Mouse (Mus musculus): ENCODE measurements at regions not wholly inside any gene's neighbourhood (a gene's known extent, or its start where the extent isn't known, plus 50 kb on each side); places are given as distances from the start of the nearest gene placed in this dataset.

DNA sequence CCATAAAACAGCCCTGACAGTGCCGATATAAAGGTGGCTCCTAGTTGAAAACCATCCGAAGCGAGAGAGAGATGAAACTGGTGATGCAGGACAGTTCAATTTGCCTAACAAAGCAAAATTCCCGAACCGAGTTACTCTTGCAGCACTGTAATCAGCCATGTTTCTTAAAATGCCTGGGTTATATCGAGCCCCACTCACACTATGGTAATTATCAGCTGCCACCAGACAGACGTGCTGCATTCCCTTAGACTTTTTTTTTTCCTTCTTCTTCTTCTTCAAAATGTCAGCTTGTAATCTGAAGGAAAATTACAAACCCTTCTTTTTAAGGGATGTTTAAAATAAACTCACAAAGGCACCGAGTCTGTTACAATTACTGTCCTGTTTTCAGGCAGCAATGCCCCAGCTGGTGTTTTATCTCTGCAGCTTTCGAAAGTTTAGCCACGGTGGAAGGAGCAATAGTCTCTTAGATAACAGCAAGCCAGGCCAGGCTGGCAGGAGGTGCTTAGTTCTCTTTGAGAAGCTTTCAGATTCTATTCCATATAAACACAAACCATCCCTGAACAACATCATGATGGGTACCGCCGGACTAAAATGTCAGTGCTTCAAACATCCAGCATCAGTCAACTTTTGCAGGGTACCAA, 289.4 kb upstream of the Atp2b1 start:
- H3K9me3 ChIP-seq (ENCODE audit: control insufficient read depth, low read length) = no peaks in the 10 kb centered on the region
- no peaks in the 10 kb centered on the region for H3K4me1 ChIP-seq (replicated peaks; ENCODE audit: control insufficient read depth, insufficient read depth)
- DNase-seq (ENCODE audit: low spot score) (no peak), ATAC-seq (ENCODE audit: low FRiP score, low TSS enrichment) (no peak)
- H3K4me2 ChIP-seq (replicated peaks; ENCODE audit: low read depth) = no peak overlapping the region
- H3K27me3 ChIP-seq (ENCODE audit: control insufficient read depth, insufficient read depth, low read length) = no peaks in the 10 kb centered on the region
- H3K4me3 ChIP-seq (ENCODE audit: low read depth, low read length) = no peak overlapping the region
- 42% methylated on average over 12 of the region's 12 CpGs for WGBS
- no peak for TF ChIP-seq CTCF (IDR thresholded peaks at IDR 0.05; ENCODE audit: low read depth)
- no peak for TF ChIP-seq EP300 (optimal IDR thresholded peaks at IDR 0.05)
- H3K27ac ChIP-seq (replicated peaks) = no peak overlapping the region
- no peaks in the 10 kb centered on the region for H3K36me3 ChIP-seq (ENCODE audit: control insufficient read depth, insufficient read depth, low read length)
- H3K9ac ChIP-seq (ENCODE audit: low read length) = no peak overlapping the region

DNA sequence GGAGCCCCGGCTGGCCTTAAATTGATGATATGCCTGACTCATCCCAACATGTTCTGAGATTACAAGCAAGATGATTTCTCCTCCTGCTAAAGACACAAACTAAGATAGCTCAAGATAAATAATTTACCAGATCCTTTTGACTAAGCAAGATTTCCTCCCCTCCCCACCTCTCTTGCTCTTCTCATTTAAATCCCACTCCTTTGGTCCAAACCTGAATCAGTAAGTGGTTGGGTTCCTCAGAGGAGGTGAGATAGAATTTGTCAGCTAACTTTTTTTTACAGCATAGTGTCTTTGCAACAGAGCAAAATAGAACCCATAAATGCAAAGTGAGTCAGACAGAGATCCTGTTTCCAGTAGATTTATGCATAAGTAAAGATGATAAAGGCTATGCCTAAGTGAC, 286.0 kb upstream of the Atp2b1 start:
- Histone ChIP-seq H3K4me1 (replicated peaks; ENCODE audit: control insufficient read depth, insufficient read depth) (no peaks in the 10 kb centered on the region), H3K9me3 (ENCODE audit: control insufficient read depth, low read length) (no peaks in the 10 kb centered on the region), H3K27ac (replicated peaks) (no peak overlapping the region), H3K9ac (ENCODE audit: low read length) (no peak overlapping the region), H3K4me2 (replicated peaks; ENCODE audit: low read depth) (no peak overlapping the region), H3K36me3 (ENCODE audit: control insufficient read depth, insufficient read depth, low read length) (no peaks in the 10 kb centered on the region), H3K4me3 (ENCODE audit: low read depth, low read length) (no peak overlapping the region), H3K27me3 (ENCODE audit: control insufficient read depth, insufficient read depth, low read length) (no peaks in the 10 kb centered on the region)
- TF ChIP-seq CTCF (IDR thresholded peaks at IDR 0.05; ENCODE audit: low read depth) (no peak), EP300 (optimal IDR thresholded peaks at IDR 0.05) (no peak)
- DNase-seq (ENCODE audit: low spot score) (no peak), ATAC-seq (ENCODE audit: low FRiP score, low TSS enrichment) (no peak)
- 83% methylated on average over 1 of the region's 1 CpGs for WGBS

DNA sequence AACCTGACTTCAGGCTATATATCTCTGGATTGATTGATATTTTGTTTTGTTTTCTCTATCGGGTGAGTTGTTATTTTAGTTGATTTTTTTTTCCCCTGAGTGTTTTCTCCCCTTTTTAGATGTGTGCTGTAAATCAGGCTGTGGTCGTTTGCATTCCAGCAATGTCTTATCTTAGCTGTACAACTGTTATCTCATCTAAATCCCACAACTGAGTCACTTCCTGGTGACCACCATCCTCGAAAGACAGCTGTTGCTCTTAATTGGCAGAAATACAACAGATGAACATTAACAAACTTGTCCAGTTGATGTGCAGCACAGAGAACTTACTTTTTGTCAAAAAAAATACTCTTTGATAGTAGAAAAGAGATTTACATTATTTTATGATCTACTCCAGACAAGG, 285.0 kb upstream of the Atp2b1 start:
- Histone ChIP-seq H3K4me1 (replicated peaks; ENCODE audit: control insufficient read depth, insufficient read depth) (no peaks in the 10 kb centered on the region), H3K4me3 (ENCODE audit: low read depth, low read length) (no peak overlapping the region), H3K27me3 (ENCODE audit: control insufficient read depth, insufficient read depth, low read length) (no peaks in the 10 kb centered on the region), H3K9me3 (ENCODE audit: control insufficient read depth, low read length) (no peaks in the 10 kb centered on the region), H3K36me3 (ENCODE audit: control insufficient read depth, insufficient read depth, low read length) (no peaks in the 10 kb centered on the region), H3K9ac (ENCODE audit: low read length) (no peak overlapping the region), H3K27ac (replicated peaks) (no peak overlapping the region), H3K4me2 (replicated peaks; ENCODE audit: low read depth) (no peak overlapping the region)
- WGBS = 19% methylated on average over 3 of the region's 3 CpGs
- no peak for TF ChIP-seq EP300 (optimal IDR thresholded peaks at IDR 0.05)
- TF ChIP-seq CTCF (IDR thresholded peaks at IDR 0.05; ENCODE audit: low read depth) = no peak
- DNase-seq (ENCODE audit: low spot score) = no peak
- no peak for ATAC-seq (ENCODE audit: low FRiP score, low TSS enrichment)

DNA sequence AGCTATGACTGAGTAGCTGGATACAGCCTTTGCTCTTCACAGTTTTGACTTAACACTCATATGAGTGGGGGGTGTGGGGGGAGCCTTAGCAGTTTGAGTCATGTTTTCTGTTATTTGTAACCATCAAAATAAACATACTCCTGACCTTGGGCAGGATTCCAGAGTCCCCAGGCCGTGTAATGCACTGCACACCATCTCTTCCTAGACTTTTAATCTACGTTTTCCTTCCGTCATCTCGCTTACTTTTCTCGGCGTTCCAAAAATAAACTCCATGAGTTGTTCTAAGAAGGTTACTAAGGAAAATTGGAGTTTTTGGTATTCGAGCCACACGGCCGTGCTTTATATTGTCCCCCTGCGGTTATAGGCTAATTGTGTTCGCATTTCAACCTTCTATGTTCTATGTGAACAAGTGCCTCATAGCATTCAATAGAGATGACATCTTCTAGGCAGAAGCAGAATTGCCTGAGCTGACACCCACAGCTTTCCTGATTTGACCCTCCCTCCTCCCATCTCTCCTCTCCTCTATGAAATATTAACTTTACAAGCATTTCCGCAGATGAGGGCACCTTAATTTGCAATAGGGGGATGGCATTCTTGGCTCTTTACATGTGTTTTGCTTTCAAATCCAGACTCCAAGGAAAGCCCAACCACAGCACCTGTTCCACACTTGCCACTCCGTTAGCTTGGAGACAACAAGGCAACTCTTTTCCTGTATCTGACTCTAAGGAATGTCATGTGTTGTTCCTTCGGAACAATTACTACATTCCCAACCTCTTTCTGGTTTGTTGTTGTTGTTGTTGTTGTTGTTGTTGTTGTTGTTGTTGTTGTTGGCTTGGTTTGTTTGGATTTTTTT, 276.2 kb upstream of the Atp2b1 start:
- H3K9me3 ChIP-seq (ENCODE audit: control insufficient read depth, low read length) = no peaks in the 10 kb centered on the region
- no peak overlapping the region for H3K9ac ChIP-seq (ENCODE audit: low read length)
- no peak for TF ChIP-seq EP300 (optimal IDR thresholded peaks at IDR 0.05)
- no peak for TF ChIP-seq CTCF (IDR thresholded peaks at IDR 0.05; ENCODE audit: low read depth)
- no peak overlapping the region for H3K27ac ChIP-seq (replicated peaks)
- no peak overlapping the region for H3K4me3 ChIP-seq (ENCODE audit: low read depth, low read length)
- H3K4me2 ChIP-seq (replicated peaks; ENCODE audit: low read depth) = no peak overlapping the region
- H3K27me3 ChIP-seq (ENCODE audit: control insufficient read depth, insufficient read depth, low read length) = no peaks in the 10 kb centered on the region
- no peaks in the 10 kb centered on the region for H3K4me1 ChIP-seq (replicated peaks; ENCODE audit: control insufficient read depth, insufficient read depth)
- DNase-seq (ENCODE audit: low spot score) (no peak), ATAC-seq (ENCODE audit: low FRiP score, low TSS enrichment) (no peak)
- H3K36me3 ChIP-seq (ENCODE audit: control insufficient read depth, insufficient read depth, low read length) = no peaks in the 10 kb centered on the region
- 78% methylated on average over 14 of the region's 14 CpGs for WGBS

DNA sequence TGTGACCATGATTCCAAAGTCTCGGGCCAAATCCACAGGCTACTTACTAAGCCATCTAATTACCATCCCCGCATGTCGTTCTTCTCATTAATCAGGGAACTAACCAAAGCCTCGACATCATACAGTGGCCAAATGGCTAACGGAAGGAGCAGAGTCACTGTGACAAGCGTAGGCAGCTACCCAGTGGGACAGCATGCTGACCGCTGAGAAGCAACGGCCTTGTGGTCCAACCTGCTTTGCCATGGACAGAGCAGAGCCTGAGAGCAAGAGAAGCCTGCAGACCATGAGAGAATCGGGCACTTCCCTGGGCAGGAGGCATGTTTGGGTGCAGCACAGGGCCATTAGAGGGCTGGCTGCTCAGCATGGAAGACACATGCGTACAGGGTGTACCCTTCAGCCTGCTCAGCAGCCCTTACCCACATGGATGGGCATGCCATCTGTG, 268.5 kb upstream of the Atp2b1 start:
- Histone ChIP-seq H3K4me2 (replicated peaks; ENCODE audit: low read depth) (no peak overlapping the region), H3K27me3 (ENCODE audit: control insufficient read depth, insufficient read depth, low read length) (no peaks in the 10 kb centered on the region), H3K9ac (ENCODE audit: low read length) (no peak overlapping the region), H3K27ac (replicated peaks) (no peak overlapping the region), H3K9me3 (ENCODE audit: control insufficient read depth, low read length) (no peaks in the 10 kb centered on the region), H3K4me1 (replicated peaks; ENCODE audit: control insufficient read depth, insufficient read depth) (no peaks in the 10 kb centered on the region), H3K4me3 (ENCODE audit: low read depth, low read length) (no peak overlapping the region), H3K36me3 (ENCODE audit: control insufficient read depth, insufficient read depth, low read length) (no peaks in the 10 kb centered on the region)
- WGBS = 80% methylated on average over 10 of the region's 10 CpGs
- TF ChIP-seq CTCF (IDR thresholded peaks at IDR 0.05; ENCODE audit: low read depth) = no peak
- no peak for TF ChIP-seq EP300 (optimal IDR thresholded peaks at IDR 0.05)
- no peak for ATAC-seq (ENCODE audit: low FRiP score, low TSS enrichment)
- DNase-seq (ENCODE audit: low spot score) = no peak
